Mouse (Mus musculus) mesoderm, embryonic 11.5 days (tissue): ENCODE data around the gene Gm20388.

Experiments
- DNase-seq: peaks from one replicate; pipeline ENCODE4 v3.0.0-alpha.2; 2012; ENCODE audit warnings: low read depth, low spot score

The Gm20388 gene

GRCm38 (mm10) chr8:121868896-121869295, 1958.3 kb downstream of the Gm20388 start:
- DNase-seq, result no peak

GRCm38 (mm10) chr8:121870190-121870589, 1959.5 kb downstream of the Gm20388 start:
- no peak for DNase-seq

GRCm38 (mm10) chr8:121871833-121872440, 1961.3 kb downstream of the Gm20388 start:
- DNase-seq, result no peak

- DNase-seq, result peak; percentile 58
These were observed 1963.4 kb downstream of the Gm20388 start for GRCm38 (mm10) chr8:121874031-121874430.

GRCm38 (mm10) chr8:121875045-121875444, 1964.4 kb downstream of the Gm20388 start:
- DNase-seq, result no peak

- no peak for DNase-seq
These were observed 1964.9 kb downstream of the Gm20388 start for GRCm38 (mm10) chr8:121875517-121875916.

GRCm38 (mm10) chr8:121877212-121877611, 1966.6 kb downstream of the Gm20388 start:
- no peak for DNase-seq

GRCm38 (mm10) chr8:121877828-121878480, 1967.3 kb downstream of the Gm20388 start:
- DNase-seq, result no peak

- no peak for DNase-seq
These were observed 1969.1 kb downstream of the Gm20388 start for GRCm38 (mm10) chr8:121879712-121880111.

- DNase-seq, result no peak
These were observed 1970.2 kb downstream of the Gm20388 start for GRCm38 (mm10) chr8:121880818-121881217.

GRCm38 (mm10) chr8:121881921-121882320, 1971.3 kb downstream of the Gm20388 start:
- DNase-seq, result no peak

GRCm38 (mm10) chr8:121884181-121884580, 1973.5 kb downstream of the Gm20388 start:
- no peak for DNase-seq

GRCm38 (mm10) chr8:121885001-121885400, 1974.4 kb downstream of the Gm20388 start:
- DNase-seq, result no peak

GRCm38 (mm10) chr8:121885433-121885832, 1974.8 kb downstream of the Gm20388 start:
- DNase-seq, result no peak

- DNase-seq, result no peak
These were observed 1976.9 kb downstream of the Gm20388 start for GRCm38 (mm10) chr8:121887547-121887946.

GRCm38 (mm10) chr8:121889317-121889716, 1978.7 kb downstream of the Gm20388 start:
- no peak for DNase-seq

- DNase-seq, result no peak
These were observed 1979.5 kb downstream of the Gm20388 start for GRCm38 (mm10) chr8:121889810-121890785.

- no peak for DNase-seq
These were observed 1982.2 kb downstream of the Gm20388 start for GRCm38 (mm10) chr8:121892875-121893274.

GRCm38 (mm10) chr8:121895910-121896309, 1985.3 kb downstream of the Gm20388 start:
- no peak for DNase-seq

- DNase-seq, result peak; percentile 43
These were observed 1986.0 kb downstream of the Gm20388 start for GRCm38 (mm10) chr8:121896476-121897145.

- no peak for DNase-seq
These were observed 1986.6 kb downstream of the Gm20388 start for GRCm38 (mm10) chr8:121897205-121897604.
